Mouse (Mus musculus) limb, embryonic 12.5 days (tissue): Measurements from ENCODE around the gene Tpm3-rs7. TPM values are rescaled to one million over a fixed set of nuclear protein-coding genes. Genes with fewer than 3 reads are reported as not detected.
"Not testable (repeated sequence)": the region's sequence is repeated elsewhere in the genome, so short reads cannot be mapped to it uniquely, and the experiment has no call there.

Experiments
- ATAC-seq: fragments of 200-750 bp; cut with Nextera tagmentation; 2 replicates; pipeline ENCODE4 v1.8.0; 2017; ENCODE audit warnings: low read depth, moderate TSS enrichment; ENCODE audit not compliant: insufficient number of reproducible peaks, insufficient read depth, low FRiP score, low TSS enrichment
- H3K27ac ChIP-seq: fragments of 300-500 bp; sonication (generic); 2 replicates; pipeline ENCODE4 v1.5.1; 2016; ENCODE audit warnings: mild to moderate bottlenecking, moderate library complexity
- H3K27me3 ChIP-seq: fragments of 300-500 bp; sonication (generic); 2 replicates; pipeline ENCODE4 v1.6.1; 2016; ENCODE audit warnings: mild to moderate bottlenecking, moderate library complexity
- H3K36me3 ChIP-seq: fragments of 300-500 bp; sonication (generic); 2 replicates; pipeline ENCODE4 v1.6.1; 2016; ENCODE audit warnings: mild to moderate bottlenecking, moderate library complexity
- H3K4me1 ChIP-seq: fragments of 300-500 bp; sonication (generic); replicated peaks from 2 replicates; pipeline ENCODE4 v1.6.1; 2016
- H3K4me2 ChIP-seq: fragments of 300-500 bp; sonication (generic); 2 replicates; pipeline ENCODE4 v1.6.1; 2016; ENCODE audit warnings: mild to moderate bottlenecking, moderate library complexity
- H3K4me3 ChIP-seq: fragments of 300-500 bp; sonication (generic); replicated peaks from 2 replicates; pipeline ENCODE4 v1.5.1; 2016; ENCODE audit warnings: mild to moderate bottlenecking
- H3K9ac ChIP-seq: fragments of 300-500 bp; sonication (generic); replicated peaks from 2 replicates; pipeline ENCODE4 v1.6.1; 2016; ENCODE audit warnings: mild to moderate bottlenecking, moderate library complexity
- H3K9me3 ChIP-seq: fragments of 300-500 bp; sonication (generic); 2 replicates; pipeline ENCODE4 v1.6.1; 2016; ENCODE audit warnings: mild to moderate bottlenecking, moderate library complexity
- WGBS: fragments of 180-500 bp; shearing (Covaris S2); methylation state at CpG from one replicate; pipeline ENCODE4 v1.1.7; 2016; 5-methylcytosine and 5-hydroxymethylcytosine counted together
- polyA plus RNA-seq: library from polyadenylated mRNA; unstranded; fragments of >200 nt; fragmentation: Nextera tagmentation; extraction: Ambion mirVana; gene quantifications from 2 replicates; pipeline ENCODE4 v1.2.1, GENCODE M21; 2016

Tpm3-rs7 gene
- 6.3 and 6.5 TPM in 2 replicates for polyA plus RNA-seq

GRCm38 (mm10) chr14:113314499-113314898 lies at the start of gene Tpm3-rs7:
Gene Tpm3-rs7, plus strand, starts transcription at chr14:113314608.
- not testable (repeated sequence) for H3K27ac ChIP-seq, H3K36me3 ChIP-seq, ATAC-seq, H3K4me1 ChIP-seq, H3K9ac ChIP-seq, H3K4me2 ChIP-seq, H3K9me3 ChIP-seq, H3K27me3 ChIP-seq, H3K4me3 ChIP-seq
- WGBS = 92% methylated on average over 16 of the region's 16 CpGs

GRCm38 (mm10) chr14:113317023-113317422 lies 2.6 kb downstream of the Tpm3-rs7 start:
- ATAC-seq = no peak
- 93% methylated on average over 1 of the region's 1 CpGs for WGBS

GRCm38 (mm10) chr14:113363361-113363760 lies 49.0 kb downstream of the Tpm3-rs7 start:
- no peaks in the 10 kb centered on the region for H3K9me3 ChIP-seq
- H3K4me1 ChIP-seq = no peaks in the 10 kb centered on the region
- H3K9ac ChIP-seq = no peak overlapping the region
- H3K27me3 ChIP-seq = no peaks in the 10 kb centered on the region
- no peak for ATAC-seq
- WGBS = 74% methylated on average over 1 of the region's 1 CpGs
- H3K4me2 ChIP-seq = no peak overlapping the region
- no peaks in the 10 kb centered on the region for H3K36me3 ChIP-seq
- H3K27ac ChIP-seq = no peak overlapping the region
- H3K4me3 ChIP-seq = no peak overlapping the region

More at GRCm38 (mm10) chr14:113317023-113317422, 2.6 kb downstream of the Tpm3-rs7 start:
- Histone ChIP-seq H3K4me1 (no peaks in the 10 kb centered on the region), H3K4me3 (no peak overlapping the region), H3K27ac (no peak overlapping the region), H3K36me3 (no peaks in the 10 kb centered on the region), H3K9me3 (no peaks in the 10 kb centered on the region), H3K9ac (no peak overlapping the region), H3K27me3 (no peaks in the 10 kb centered on the region), H3K4me2 (no peak overlapping the region)
